Mouse (Mus musculus): ENCODE results near the gene Slc35b2.

The Slc35b2 gene

GRCm38 (mm10) chr17:45582715-45583355 is 19.2 kb downstream of the Slc35b2 start:
- in situ Hi-C loops (cut with MboI, MseI), result no loop called here

GRCm38 (mm10) chr17:45584096-45584896 is 20.6 kb downstream of the Slc35b2 start:
- in situ Hi-C loops (cut with MboI, MseI), result no loop called here

GRCm38 (mm10) chr17:45584939-45585678 is 21.4 kb downstream of the Slc35b2 start:
- in situ Hi-C loops (cut with MboI, MseI), result no loop called here

- in situ Hi-C loops (cut with MboI, MseI), result no loop called here
These were observed 22.2 kb downstream of the Slc35b2 start for GRCm38 (mm10) chr17:45585725-45586448.

- in situ Hi-C loops (cut with MboI, MseI), result no loop called here
These were observed 22.8 kb downstream of the Slc35b2 start for GRCm38 (mm10) chr17:45586449-45586837.

- in situ Hi-C loops (cut with MboI, MseI), result no loop called here
These were observed 24.7 kb downstream of the Slc35b2 start for GRCm38 (mm10) chr17:45588370-45588769.

GRCm38 (mm10) chr17:45589236-45589635 is 25.6 kb downstream of the Slc35b2 start:
- in situ Hi-C loops (cut with MboI, MseI), result no loop called here

GRCm38 (mm10) chr17:45589844-45590243 is 26.2 kb downstream of the Slc35b2 start:
- in situ Hi-C loops (cut with MboI, MseI), result loop anchor here (5.0 kb wide), 1 partner anchor 47 kb away; no protein-coding TSS in a partner anchor

GRCm38 (mm10) chr17:45590410-45590809 is 26.7 kb downstream of the Slc35b2 start:
- in situ Hi-C loops (cut with MboI, MseI), result loop anchor here (5.0 kb wide), 1 partner anchor 47 kb away; no protein-coding TSS in a partner anchor

- in situ Hi-C loops (cut with MboI, MseI), result loop anchor here (5.0 kb wide), 1 partner anchor 45 kb away; no protein-coding TSS in a partner anchor
These were observed 28.3 kb downstream of the Slc35b2 start for GRCm38 (mm10) chr17:45591701-45592605.

GRCm38 (mm10) chr17:45592606-45593431 is 29.1 kb downstream of the Slc35b2 start:
- in situ Hi-C loops (cut with MboI, MseI), result loop anchor here (5.0 kb wide), 1 partner anchor 44 kb away; no protein-coding TSS in a partner anchor

GRCm38 (mm10) chr17:45593479-45593878 is 29.8 kb downstream of the Slc35b2 start:
- in situ Hi-C loops (cut with MboI, MseI), result loop anchor here (5.0 kb wide), 1 partner anchor 44 kb away; no protein-coding TSS in a partner anchor

GRCm38 (mm10) chr17:45594195-45594594 is 30.5 kb downstream of the Slc35b2 start:
- in situ Hi-C loops (cut with MboI, MseI), result loop anchor here (5.0 kb wide), 1 partner anchor 43 kb away; no protein-coding TSS in a partner anchor

- in situ Hi-C loops (cut with MboI, MseI), result loop anchor here (5.0 kb wide), 1 partner anchor 42 kb away; no protein-coding TSS in a partner anchor
These were observed 31.4 kb downstream of the Slc35b2 start for GRCm38 (mm10) chr17:45594881-45595735.

GRCm38 (mm10) chr17:45595736-45596390 is 32.2 kb downstream of the Slc35b2 start:
- in situ Hi-C loops (cut with MboI, MseI), result no loop called here

- in situ Hi-C loops (cut with MboI, MseI), result no loop called here
These were observed 33.1 kb downstream of the Slc35b2 start for GRCm38 (mm10) chr17:45596631-45597396.

- in situ Hi-C loops (cut with MboI, MseI), result no loop called here
These were observed 34.1 kb downstream of the Slc35b2 start for GRCm38 (mm10) chr17:45597787-45598186.

Measured in T-helper 1 cell (primary cell).